Mouse (Mus musculus): ENCODE measurements around the gene 4930548H24Rik. TPM values are rescaled to one million over a fixed set of nuclear protein-coding genes. Genes with fewer than 3 reads are reported as not detected.

4930548H24Rik gene
- polyA plus RNA-seq, 2 experiments from 2014 or later: 0.26 TPM; not detected in 1

Other genes starting within 250 kb of the 4930548H24Rik start
- 10 to 100 TPM; 90.1 to 91.2 TPM for gene Nrbp1, start 244.9 kb upstream of the 4930548H24Rik start, polyA plus RNA-seq (2017; shearing (Covaris generic))
- gene Gm9970, start 244.5 kb upstream of the 4930548H24Rik start, polyA plus RNA-seq (2017; shearing (Covaris generic)): not detected
- 10 to 100 TPM; 26.6 to 35.5 TPM for gene Krtcap3, start 234.0 kb upstream of the 4930548H24Rik start, polyA plus RNA-seq (2017; shearing (Covaris generic))
- gene Ift172, start 194.6 kb upstream of the 4930548H24Rik start, polyA plus RNA-seq (2017; shearing (Covaris generic)): 1 to 10 TPM; 2.6 to 7.2 TPM
- not detected for gene Fndc4, start 189.7 kb upstream of the 4930548H24Rik start, polyA plus RNA-seq (2017; shearing (Covaris generic))
- gene Gckr, start 188.3 kb upstream of the 4930548H24Rik start, polyA plus RNA-seq (2017; shearing (Covaris generic)): not detected
- 10 to 100 TPM; 25.5 to 33.0 TPM for gene Zfp512, start 33.3 kb upstream of the 4930548H24Rik start, polyA plus RNA-seq (2017; shearing (Covaris generic))
- 10 to 100 TPM; 38.6 to 47.4 TPM for gene Gpn1, start 9.0 kb downstream of the 4930548H24Rik start, polyA plus RNA-seq (2017; shearing (Covaris generic))
- gene Slc4a1ap, start 41.3 kb downstream of the 4930548H24Rik start, polyA plus RNA-seq (2017; shearing (Covaris generic)): 10 to 100 TPM; 25.9 to 26.9 TPM
- gene Supt7l, start 42.1 kb downstream of the 4930548H24Rik start, polyA plus RNA-seq (2017; shearing (Covaris generic)): 10 to 100 TPM; 20.1 to 23.5 TPM
- gene Mrpl33, start 111.2 kb downstream of the 4930548H24Rik start, polyA plus RNA-seq (2017; shearing (Covaris generic)): 100 to 1,000 TPM; 343 to 421 TPM
- gene Rbks, start 211.9 kb downstream of the 4930548H24Rik start, polyA plus RNA-seq (2017; shearing (Covaris generic)): 10 to 100 TPM; 16.9 to 18.2 TPM
- 10 to 100 TPM; 92.9 to 93.6 TPM for gene Babam2, start 211.9 kb downstream of the 4930548H24Rik start, polyA plus RNA-seq (2017; shearing (Covaris generic))